Mouse (Mus musculus) right cerebral cortex, postnatal 36 days (tissue): ENCODE results near the gene Smarce1.

Source experiments
- DNase-seq, 2 experiments: peaks; one replicate each; pipeline ENCODE4 v3.0.0; 2022; ENCODE audit warnings: low spot score in 2 of 2, mixed read lengths in 1 of 2

Smarce1 gene

DNA sequence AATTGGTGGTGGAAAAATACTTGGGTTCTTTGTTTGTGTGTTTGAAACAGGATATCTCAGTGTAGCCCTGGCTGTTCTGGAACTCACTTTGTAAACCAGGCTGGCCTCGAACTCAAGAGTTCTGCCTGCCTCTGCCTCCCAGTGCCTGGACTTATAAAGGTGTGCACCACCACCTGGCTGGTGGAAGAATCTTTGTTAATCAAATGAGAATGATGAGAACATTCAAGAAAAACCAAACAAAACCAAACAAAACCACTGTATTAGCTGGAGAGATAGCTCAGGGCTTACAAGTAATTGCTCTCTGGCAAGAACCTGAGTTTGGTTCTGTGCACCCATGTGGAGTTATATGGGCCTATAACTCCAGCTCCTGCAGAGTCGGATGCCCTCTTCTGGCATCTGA, 61.4 kb downstream of the Smarce1 start:
- DNase-seq, result no peak

- no peak for DNase-seq
Observed at GRCm38 (mm10) chr11:99168030-99168474, 62.8 kb downstream of the Smarce1 start.

DNA sequence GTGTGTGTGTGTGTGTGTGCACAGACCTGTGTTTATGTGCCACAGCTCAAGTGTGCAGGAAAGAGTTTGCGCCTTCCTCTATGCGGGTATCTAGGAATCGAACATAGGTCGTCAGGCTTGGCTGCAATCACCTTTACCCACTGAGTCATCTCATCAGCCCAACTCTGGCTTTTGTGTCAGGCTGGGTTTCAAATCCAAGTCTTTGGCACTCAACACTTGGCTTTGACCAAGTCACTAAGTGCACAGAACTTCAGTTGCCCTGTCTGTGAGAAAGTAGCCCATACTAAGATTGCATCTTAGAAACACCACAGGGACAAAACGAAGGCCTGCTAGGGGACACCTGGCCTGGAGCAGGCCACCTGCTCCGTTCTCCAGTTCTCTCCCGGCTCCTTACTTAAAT, 63.2 kb downstream of the Smarce1 start:
- no peak for DNase-seq

DNA sequence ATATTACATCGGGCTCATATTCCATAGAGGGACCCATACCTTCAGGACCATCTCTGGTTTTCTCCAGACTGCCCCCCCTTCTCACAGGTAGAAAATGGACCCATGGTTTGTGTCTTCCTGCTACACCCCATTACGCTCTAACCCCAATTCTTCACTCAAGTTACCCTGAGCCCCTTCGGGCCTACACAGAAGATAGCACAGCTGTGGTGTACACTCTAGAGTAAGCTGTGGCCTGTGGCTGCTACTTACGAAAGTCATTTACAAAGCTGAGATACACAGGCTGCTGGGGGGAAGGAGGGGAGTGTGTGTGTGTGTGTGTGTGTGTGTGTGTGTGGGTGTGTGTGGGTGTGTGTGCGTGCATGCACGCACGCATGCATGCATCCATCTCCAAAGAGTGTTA, 64.6 kb downstream of the Smarce1 start:
- DNase-seq, result no peak

GRCm38 (mm10) chr11:99165031-99165752, 65.6 kb downstream of the Smarce1 start:
- DNase-seq, result no peak

- DNase-seq, result no peak
Observed at GRCm38 (mm10) chr11:99162972-99163686, 67.7 kb downstream of the Smarce1 start.

GRCm38 (mm10) chr11:99161648-99162047, 69.2 kb downstream of the Smarce1 start:
- DNase-seq, result no peak

GRCm38 (mm10) chr11:99160228-99160627, 70.6 kb downstream of the Smarce1 start:
- no peak for DNase-seq
